Mouse (Mus musculus) lung, postnatal 0 days (tissue): ENCODE measurements at regions not wholly inside any gene's neighbourhood (a gene's known extent, or its start where the extent isn't known, plus 50 kb on each side); places are given as distances from the start of the nearest gene placed in this dataset.

Experiments
- ATAC-seq: fragments of 200-750 bp; cut with Nextera tagmentation; 2 replicates; pipeline ENCODE4 v1.8.0; 2017; ENCODE audit warnings: moderate library complexity
- DNase-seq: peaks from one replicate; pipeline ENCODE4 v3.0.0-alpha.2; 2016; ENCODE audit warnings: low spot score
- H3K27ac ChIP-seq: fragments of 300-500 bp; sonication (generic); 2 replicates; pipeline ENCODE4 v1.5.1; 2014; ENCODE audit warnings: antibody characterized with exemption, mild to moderate bottlenecking, low read length, mixed read lengths
- H3K27me3 ChIP-seq: fragments of 300-500 bp; sonication (generic); replicated peaks from 2 replicates; pipeline ENCODE4 v1.6.1; 2014; ENCODE audit warnings: low read length, mixed read lengths; ENCODE audit not compliant: insufficient read depth
- H3K36me3 ChIP-seq: fragments of 300-500 bp; sonication (generic); 2 replicates; pipeline ENCODE4 v1.6.1; 2014; ENCODE audit warnings: low read length, mixed read lengths; ENCODE audit not compliant: insufficient read depth
- H3K4me1 ChIP-seq: fragments of 300-500 bp; sonication (generic); 2 replicates; pipeline ENCODE4 v1.6.1; 2014; ENCODE audit warnings: antibody characterized with exemption, low read depth, low read length, mixed read lengths; ENCODE audit not compliant: insufficient read depth
- H3K4me2 ChIP-seq: fragments of 300-500 bp; sonication (generic); replicated peaks from 2 replicates; pipeline ENCODE4 v1.6.1; 2014; ENCODE audit warnings: low read depth, mild to moderate bottlenecking, low read length, moderate library complexity, mixed read lengths
- H3K4me3 ChIP-seq: fragments of 300-500 bp; sonication (generic); 2 replicates; pipeline ENCODE4 v1.5.1; 2014; ENCODE audit warnings: low read depth, low read length
- H3K9ac ChIP-seq: fragments of 300-500 bp; sonication (generic); replicated peaks from 2 replicates; pipeline ENCODE4 v1.6.1; 2014; ENCODE audit warnings: low read depth, mild to moderate bottlenecking
- H3K9me3 ChIP-seq: fragments of 300-500 bp; sonication (generic); 2 replicates; pipeline ENCODE4 v1.6.1; 2016; ENCODE audit warnings: low read length, mixed read lengths
- CTCF ChIP-seq: IDR thresholded peaks from 2 replicates; pipeline ENCODE4 v1.5.1; 2016; ENCODE audit warnings: antibody characterized with exemption, mild to moderate bottlenecking
- EP300 ChIP-seq: IDR thresholded peaks from 2 replicates; pipeline ENCODE4 v1.6.1; 2016; ENCODE audit warnings: antibody characterized with exemption, mild to moderate bottlenecking, control low read depth
- WGBS: fragments of 180-500 bp; shearing (Covaris S2); extraction: QIAGEN DNeasy Blood & Tissue Kit; methylation state at CpG from one replicate; pipeline ENCODE4 v1.1.7; 2014; 5-methylcytosine and 5-hydroxymethylcytosine counted together

DNA sequence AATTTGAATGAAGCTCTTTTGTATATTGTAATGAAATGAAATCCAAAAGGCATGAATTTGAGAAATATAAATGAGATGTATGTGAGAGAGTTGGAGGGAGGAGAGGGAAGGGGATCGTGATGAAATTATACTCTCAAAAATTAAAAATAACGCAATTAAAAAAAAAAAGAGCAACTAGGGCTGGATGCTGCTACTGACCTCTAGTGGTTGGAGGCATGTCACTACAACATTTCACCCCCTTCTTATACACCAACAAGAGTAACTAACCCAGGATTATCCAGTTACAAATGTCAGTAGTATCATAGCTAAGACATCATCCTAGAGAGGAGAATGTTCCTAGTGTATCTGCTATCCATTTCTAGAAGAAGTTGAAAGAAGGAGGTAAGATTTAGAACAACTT is 678.8 kb upstream of the Sox9 start:
- Histone ChIP-seq H3K4me3 (no peak overlapping the region), H3K4me1 (no peaks in the 10 kb centered on the region), H3K9me3 (no peaks in the 10 kb centered on the region), H3K27me3 (no peaks in the 10 kb centered on the region), H3K9ac (no peak overlapping the region), H3K27ac (no peak overlapping the region), H3K36me3 (no peaks in the 10 kb centered on the region), H3K4me2 (no peak overlapping the region)
- TF ChIP-seq EP300 (no peak), CTCF (peak; percentile 74)
- ATAC-seq (no peak), DNase-seq (peak; percentile 41)
- 43% methylated on average over 2 of the region's 2 CpGs for WGBS

DNA sequence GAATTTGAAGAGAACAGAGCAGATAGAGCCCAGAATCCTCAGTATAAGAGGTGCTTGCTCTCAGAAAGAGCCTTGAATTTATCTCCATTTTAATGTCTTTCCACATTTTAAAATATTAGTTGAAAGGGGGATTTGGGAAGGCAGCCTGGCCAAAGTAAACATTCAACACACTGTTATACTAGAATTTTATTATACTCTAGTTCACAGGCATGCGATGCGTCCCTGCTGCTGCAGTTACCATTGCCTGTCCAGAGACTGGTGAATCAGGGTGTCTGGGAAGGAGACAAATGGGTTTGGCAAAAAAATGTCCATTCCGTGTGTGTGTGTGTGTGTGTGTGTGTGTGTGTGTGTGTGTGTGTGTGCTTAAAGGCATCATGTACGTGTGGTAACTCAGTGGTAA is 675.1 kb upstream of the Sox9 start:
- no peak overlapping the region for H3K4me2 ChIP-seq
- H3K27me3 ChIP-seq, result no peaks in the 10 kb centered on the region
- no peaks in the 10 kb centered on the region for H3K4me1 ChIP-seq
- DNase-seq (no peak), ATAC-seq (no peak)
- H3K27ac ChIP-seq, result no peak overlapping the region
- no peaks in the 10 kb centered on the region for H3K36me3 ChIP-seq
- WGBS, result 28% methylated on average over 4 of the region's 4 CpGs
- H3K9ac ChIP-seq, result no peak overlapping the region
- TF ChIP-seq EP300 (no peak), CTCF (no peak)
- no peak overlapping the region for H3K4me3 ChIP-seq
- no peaks in the 10 kb centered on the region for H3K9me3 ChIP-seq

DNA sequence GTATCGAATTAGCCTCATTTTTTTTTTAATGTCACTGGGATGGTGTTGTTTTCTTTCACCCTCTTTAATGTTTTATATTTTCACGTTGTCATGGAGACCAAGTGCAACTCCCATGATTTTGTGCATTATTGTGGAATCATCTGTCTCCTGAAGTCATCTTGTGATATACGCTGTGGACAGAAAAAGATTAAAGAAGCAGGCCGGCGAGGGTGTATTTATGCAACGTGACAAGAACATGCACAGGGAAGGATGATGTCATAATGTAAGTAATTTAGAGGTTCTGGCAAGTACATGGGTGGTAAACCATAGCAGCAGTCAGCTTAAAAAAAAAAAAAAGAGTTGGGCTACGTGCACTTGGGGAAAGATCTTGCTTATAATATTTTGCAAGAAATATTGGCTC is 674.7 kb upstream of the Sox9 start:
- H3K36me3 ChIP-seq, result no peaks in the 10 kb centered on the region
- H3K27ac ChIP-seq, result no peak overlapping the region
- TF ChIP-seq CTCF (no peak), EP300 (0 out of 2 replicates have a peak, but pooled peaks have one; percentile 9)
- no peaks in the 10 kb centered on the region for H3K9me3 ChIP-seq
- no peak overlapping the region for H3K4me2 ChIP-seq
- WGBS, result 41% methylated on average over 7 of the region's 7 CpGs
- no peaks in the 10 kb centered on the region for H3K27me3 ChIP-seq
- no peak overlapping the region for H3K9ac ChIP-seq
- no peaks in the 10 kb centered on the region for H3K4me1 ChIP-seq
- DNase-seq, result peak; percentile 23
- peak; percentile 47 for ATAC-seq
- no peak overlapping the region for H3K4me3 ChIP-seq

DNA sequence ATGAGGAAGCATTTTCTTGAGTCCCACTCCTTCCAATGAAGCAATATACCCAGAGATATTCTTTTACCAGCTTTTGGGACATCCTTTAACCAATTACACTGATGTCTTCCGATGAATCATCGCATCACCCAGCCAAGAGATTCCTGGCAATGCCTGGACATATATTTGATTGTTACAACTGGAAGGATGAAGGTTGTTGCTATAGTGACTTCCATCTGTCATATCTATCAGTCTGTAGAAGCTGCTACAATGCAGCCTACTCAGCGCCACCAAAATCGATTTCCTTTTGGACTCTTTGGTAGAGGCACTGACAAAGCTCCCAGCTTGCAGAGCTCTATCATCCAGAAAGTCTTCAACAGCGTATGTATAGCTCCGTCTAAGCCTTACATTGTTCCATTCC is 661.0 kb upstream of the Sox9 start:
- Histone ChIP-seq H3K4me2 (no peak overlapping the region), H3K36me3 (no peaks in the 10 kb centered on the region), H3K4me3 (no peak overlapping the region), H3K9me3 (no peaks in the 10 kb centered on the region), H3K4me1 (no peaks in the 10 kb centered on the region), H3K9ac (no peak overlapping the region), H3K27me3 (no peaks in the 10 kb centered on the region), H3K27ac (no peak overlapping the region)
- ATAC-seq (no peak), DNase-seq (no peak)
- TF ChIP-seq CTCF (no peak), EP300 (no peak)
- 90% methylated on average over 6 of the region's 6 CpGs for WGBS

DNA sequence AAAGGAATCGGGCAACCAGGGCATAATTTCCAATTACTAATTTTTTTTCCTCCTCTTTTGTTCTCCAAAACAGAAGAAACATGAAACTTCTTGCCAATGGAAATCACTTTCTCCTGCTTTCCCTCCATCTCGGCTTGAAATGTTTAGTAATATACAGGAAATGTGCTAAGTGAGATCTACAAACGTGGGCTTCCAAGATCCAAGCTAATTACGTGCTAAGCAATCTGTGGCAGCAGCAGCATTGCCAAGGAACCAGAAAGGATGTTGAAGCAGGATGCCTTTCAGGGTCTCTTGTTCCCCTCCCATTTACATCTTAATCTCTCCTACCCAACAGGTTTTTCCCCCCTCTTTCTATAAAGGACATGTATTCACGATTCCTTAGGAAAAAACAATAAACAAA is 660.2 kb upstream of the Sox9 start:
- DNase-seq, result peak; percentile 35
- Histone ChIP-seq H3K4me1 (no peaks in the 10 kb centered on the region), H3K27me3 (no peaks in the 10 kb centered on the region), H3K27ac (no peak overlapping the region), H3K4me2 (no peak overlapping the region), H3K36me3 (no peaks in the 10 kb centered on the region), H3K4me3 (no peak overlapping the region), H3K9ac (no peak overlapping the region), H3K9me3 (no peaks in the 10 kb centered on the region)
- TF ChIP-seq CTCF (no peak), EP300 (no peak)
- ATAC-seq, result no peak
- 43% methylated on average over 5 of the region's 5 CpGs for WGBS

DNA sequence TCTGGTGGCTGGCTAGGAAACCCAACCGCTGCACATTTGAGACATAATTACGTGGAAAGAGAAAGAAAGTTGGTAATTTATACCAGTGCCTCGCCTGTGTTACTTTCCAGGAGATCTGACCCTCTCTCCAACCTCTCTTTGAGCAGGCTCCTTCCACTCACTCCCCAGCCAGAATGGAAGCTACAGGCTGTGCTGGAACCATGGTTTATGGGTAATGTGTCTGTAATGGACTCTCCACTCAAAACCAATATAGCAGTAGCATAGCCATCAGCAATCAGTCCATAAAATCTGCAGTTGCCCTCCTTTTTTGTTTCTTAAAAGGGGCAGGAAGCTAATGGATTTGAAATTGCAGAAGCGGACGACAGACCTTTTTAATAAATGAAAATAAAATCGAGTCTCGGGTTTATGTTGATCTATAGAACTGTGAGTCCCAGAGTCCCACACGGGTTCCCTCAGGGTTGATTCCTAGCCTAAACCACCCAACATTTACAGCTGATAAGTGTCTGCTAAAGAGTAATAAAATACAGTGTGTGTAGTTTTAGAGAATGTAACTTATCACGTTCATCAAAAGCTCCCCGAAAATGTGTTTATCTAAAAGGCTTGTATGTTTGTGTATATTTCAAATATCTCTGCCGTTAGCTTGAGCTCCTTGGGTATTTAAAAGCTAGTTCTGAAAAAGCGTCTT is 656.6 kb upstream of the Sox9 start:
- DNase-seq (no peak), ATAC-seq (no peak)
- Histone ChIP-seq H3K9ac (no peak overlapping the region), H3K4me1 (no peaks in the 10 kb centered on the region), H3K4me3 (no peak overlapping the region), H3K36me3 (no peaks in the 10 kb centered on the region), H3K27ac (no peak overlapping the region), H3K9me3 (no peaks in the 10 kb centered on the region), H3K27me3 (no peaks in the 10 kb centered on the region), H3K4me2 (no peak overlapping the region)
- TF ChIP-seq EP300 (no peak), CTCF (no peak)
- WGBS, result 45% methylated on average over 12 of the region's 12 CpGs

DNA sequence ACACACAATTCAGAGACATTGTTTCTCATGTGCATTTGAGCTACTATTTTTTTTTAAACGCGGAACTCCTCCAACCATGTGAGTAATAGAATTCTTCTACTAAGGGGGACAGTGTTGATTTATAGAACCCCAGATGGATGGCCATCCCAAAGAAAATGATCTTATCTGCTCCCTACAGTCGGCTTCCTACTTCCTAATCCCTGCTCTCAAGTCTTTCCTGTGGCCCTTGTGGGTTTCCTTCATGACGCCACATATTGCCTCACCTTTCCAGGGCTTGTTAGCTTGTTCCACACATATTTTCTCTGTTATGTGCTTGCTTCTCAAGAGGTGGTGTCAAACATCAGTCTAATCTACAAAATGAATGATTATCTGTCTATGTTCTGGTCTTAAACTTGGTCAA is 651.9 kb upstream of the Sox9 start:
- H3K27ac ChIP-seq, result no peak overlapping the region
- no peak overlapping the region for H3K4me3 ChIP-seq
- H3K9ac ChIP-seq, result no peak overlapping the region
- peak; percentile 5 for DNase-seq
- no peak for TF ChIP-seq EP300
- TF ChIP-seq CTCF, result no peak
- H3K9me3 ChIP-seq, result no peaks in the 10 kb centered on the region
- ATAC-seq, result no peak
- no peak overlapping the region for H3K4me2 ChIP-seq
- no peaks in the 10 kb centered on the region for H3K27me3 ChIP-seq
- no peaks in the 10 kb centered on the region for H3K4me1 ChIP-seq
- WGBS, result 62% methylated on average over 4 of the region's 4 CpGs
- no peaks in the 10 kb centered on the region for H3K36me3 ChIP-seq
